Mouse (Mus musculus): ENCODE results near the gene Kbtbd6.
A peak's percentile ranks its signal among the peaks of the same experiment; 100 is the strongest.

Kbtbd6 gene

DNA sequence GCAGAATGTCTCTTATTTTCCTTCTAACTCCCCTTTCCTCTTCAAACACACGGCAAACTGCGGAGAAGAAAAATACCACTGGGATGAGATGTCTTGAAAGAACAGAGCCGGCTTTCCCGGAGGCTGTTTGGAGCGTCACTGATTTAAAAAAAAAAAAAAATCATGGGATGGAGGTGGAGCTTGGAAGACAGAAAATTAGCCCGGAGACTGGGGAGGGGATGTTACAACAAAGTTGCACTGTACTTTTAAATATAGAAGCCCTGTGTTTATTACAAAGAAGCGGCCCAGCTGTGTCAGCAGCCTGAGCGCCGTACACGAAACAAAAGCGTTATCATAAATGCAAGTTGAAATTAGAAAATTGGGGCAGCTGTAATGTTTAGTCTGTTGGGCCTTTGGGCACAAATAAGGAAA is 30.6 kb downstream of the Kbtbd6 start:
- peak; percentile 75 for DNase-seq

DNA sequence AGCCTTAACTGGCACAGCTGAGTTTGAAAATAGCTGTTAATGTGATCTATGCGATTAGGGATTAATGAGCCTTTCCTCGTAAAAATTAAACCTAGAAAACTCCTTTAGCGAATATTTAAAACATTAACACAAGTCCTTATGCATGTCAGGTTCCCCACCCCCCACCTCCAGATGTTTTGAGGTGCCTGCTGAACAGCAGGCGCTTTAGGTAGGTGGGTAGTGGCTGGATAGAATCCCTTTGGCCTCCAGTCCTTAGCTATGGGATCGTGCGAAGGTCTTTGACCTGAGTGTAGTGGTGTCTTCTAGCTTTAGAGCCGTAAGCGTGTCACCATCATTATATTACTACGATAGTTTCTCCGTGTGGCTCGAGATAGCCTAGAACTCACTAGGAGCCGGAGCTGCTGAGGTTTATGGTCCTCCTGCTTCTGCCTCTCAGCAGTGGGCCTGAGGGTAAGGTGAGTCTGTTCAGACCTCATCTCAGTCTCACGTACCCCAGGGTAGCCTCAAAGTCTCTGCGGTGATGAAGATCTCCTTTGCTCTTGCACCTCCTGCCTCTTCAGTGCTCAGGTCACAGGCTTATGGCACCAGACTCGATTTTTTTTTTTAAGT is 31.2 kb downstream of the Kbtbd6 start:
- DNase-seq, result peak; percentile 12

DNA sequence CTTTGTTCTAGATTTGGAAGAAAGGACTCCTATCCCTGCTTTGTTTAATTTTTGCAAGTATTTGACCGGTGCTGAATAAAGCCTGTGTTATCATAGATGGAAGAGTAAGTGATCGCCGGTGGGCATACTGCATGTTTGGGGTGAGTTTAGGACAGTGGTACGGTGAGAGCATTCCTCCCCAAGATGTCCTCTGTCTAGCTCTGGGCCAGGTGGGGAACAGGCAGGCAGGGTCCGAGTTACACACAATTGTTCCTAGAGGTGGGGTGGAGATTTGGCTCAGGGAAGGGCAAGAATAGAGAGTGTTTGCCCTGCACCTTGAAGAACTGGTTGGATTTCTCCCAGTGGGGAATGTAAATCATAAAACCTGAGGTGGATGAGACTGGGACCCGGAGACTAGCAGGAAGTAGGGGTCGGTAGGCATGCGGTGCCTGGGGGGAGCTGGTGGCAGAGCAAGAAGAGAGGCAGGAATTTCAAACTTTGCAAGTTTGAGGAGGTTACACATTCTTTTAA is 32.0 kb downstream of the Kbtbd6 start:
- no peak for DNase-seq

DNA sequence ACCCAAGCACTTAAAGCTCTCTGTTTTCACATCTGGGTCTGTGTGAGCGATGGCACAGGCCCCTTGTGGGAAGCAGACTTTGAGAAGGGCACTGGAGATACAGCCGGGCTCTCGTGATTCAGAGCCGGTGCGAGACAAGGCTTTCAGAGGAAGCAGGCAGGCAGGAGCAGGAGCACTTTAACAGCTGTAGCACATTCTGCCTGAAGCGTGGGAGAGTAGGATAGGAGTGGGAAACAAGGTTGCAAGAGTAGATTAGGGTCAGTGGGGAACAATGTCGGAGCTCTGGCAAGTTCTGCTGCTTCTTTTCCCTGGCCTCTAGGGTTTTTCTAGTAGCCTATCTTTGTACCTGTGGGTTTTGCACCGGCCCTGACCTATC is 35.0 kb downstream of the Kbtbd6 start:
- DNase-seq, result peak; percentile 20

DNA sequence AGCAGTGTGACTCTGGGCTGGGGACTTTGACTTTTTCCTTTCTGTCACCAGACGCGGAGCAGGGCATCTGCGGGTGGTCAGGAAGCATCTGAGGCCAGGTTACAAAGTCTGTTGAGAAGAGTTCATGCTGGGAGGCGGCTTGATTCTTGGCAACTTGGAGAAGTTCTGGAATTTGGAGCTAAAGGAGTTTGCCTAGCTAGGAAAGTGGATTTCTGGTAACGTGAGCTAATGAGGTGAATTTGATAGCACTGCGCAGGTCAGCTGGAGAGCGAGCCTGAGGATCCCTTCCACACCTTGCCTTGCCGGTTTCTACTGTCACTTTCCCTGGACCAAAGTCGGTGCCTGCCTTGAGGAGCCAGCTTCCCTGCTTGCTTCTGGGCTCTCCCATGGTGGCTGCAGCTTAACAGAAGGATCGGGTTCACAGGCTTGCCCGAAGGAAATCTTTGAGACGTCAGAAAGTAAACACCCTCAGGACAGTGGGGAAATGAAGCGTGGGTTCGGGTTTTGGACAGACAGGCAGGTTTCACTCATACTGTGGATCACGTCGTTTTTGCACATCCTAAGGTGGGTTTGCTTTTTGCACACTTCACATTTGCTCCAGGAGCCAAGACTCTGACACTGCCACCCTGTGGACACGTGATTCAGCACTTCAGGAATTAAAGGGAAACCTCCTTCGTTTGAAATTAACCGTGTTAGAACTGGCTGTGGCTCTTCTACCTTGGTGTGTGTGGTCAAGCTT is 35.5 kb downstream of the Kbtbd6 start:
- peak; percentile 55 for DNase-seq

DNA sequence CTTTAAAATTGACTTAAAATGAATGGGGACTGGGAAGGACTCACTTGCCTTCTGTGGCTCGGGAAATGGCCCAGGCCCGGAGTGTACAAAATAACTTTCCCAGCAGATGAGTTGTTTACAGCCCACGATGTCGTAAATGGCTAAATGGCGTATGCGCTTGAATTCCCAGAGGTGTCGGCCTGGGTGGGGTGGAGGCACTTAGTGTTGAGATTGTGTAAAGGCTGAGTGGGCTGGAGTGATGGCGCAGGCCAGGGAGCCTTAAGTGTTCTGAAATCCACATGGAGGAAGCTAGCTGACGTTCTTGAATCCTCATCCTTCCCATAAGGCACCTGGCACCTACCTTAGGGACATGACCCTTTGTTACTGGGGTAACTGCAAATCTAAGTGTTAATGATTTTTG is 36.9 kb downstream of the Kbtbd6 start:
- DNase-seq, result peak; percentile 18

DNA sequence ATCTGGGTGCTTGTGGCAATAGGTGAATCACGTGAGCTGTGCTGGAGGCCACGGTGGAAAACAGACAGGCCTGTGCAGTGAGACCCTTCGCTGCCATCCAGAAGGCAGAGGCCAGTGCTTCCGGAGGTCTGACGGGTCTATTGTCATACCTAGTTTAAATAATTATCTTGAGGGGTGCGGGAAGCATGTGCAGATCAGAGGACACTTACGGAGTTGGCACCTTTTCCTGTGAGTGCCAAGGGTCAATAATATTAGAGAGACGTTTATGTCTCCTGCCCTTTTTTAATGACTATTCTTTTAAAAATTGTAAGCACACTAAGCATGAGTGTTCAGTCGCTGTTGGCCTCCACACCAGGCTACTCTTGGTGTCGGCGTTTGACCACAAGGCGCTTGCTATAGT is 37.5 kb downstream of the Kbtbd6 start:
- no peak for DNase-seq

DNA sequence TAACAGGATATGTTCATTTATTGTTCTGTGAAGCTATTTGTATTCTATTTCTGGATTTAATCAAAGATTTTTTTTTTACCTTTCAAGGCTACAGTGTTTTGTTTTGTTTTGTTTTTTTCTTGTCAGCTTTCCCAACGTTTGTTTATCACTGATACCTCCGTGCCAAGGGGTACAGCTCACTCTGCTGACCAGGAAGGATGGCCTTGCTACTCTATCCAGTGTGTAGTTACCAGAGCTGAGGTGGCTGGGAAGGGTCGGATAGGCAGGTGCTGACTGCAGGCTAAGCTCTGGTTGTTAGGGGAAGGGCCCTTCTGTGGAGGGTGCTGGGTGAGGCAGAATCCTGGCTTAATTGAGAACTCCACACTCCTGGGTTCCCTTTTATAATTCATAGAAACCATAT is 38.6 kb downstream of the Kbtbd6 start:
- no peak for DNase-seq

DNA sequence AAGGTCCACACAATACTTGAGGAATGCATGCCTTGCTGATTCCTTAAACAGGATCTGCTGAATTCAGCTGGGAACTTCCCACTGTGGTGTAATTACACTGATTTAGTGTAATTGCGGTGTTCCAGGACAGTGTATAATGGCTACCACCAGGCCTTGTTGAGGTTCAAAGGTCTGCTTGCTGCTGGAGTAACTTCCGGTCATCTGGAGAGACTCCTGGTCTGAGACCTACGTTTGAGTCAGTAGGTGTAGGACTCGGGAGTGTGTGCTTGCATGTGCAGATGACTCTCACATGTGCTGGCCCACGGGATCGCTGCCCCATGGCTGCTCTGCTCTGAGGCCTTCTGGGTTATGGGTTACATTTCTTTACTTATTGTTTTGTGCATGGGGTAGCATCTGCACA is 42.7 kb downstream of the Kbtbd6 start:
- no peak for DNase-seq

DNA sequence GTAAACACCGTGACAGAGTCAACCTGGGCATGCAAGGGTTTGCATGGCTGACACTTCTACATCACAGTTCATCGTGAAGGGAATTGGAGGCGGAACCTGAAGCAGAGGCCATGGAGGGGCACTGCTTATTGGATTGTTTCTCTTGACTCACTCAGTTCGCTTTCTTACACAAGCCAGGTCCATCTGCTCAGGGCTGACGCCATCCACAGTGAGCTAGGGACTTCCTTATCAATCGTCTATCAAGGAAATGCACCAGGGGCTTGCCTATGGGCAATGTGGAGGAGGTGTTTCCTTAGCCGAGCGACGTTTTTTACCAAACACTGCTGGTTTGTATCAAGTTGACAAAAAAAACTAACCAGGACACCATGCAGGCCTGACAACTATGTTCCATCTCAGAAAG is 47.7 kb downstream of the Kbtbd6 start:
- no peak for DNase-seq

DNA sequence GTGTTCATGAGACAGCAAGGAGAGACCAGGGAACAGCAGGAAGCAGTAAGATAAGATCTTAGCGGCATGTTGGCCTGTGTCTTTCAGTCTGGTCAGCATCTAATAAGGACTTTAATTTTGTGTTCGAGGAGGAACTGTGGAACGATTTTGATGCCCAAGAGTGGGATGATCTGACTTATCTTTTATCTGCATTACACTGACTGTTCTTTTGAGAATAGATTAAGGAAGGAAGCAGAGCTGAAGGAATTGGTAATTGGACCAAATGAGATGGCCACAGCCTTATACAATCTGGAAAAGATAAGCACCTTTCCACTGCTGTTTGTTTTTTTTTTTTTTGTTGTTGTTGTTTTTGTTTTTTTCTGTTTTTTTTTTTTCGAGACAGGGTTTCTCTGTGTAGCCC is 49.1 kb downstream of the Kbtbd6 start:
- no peak for DNase-seq

DNA sequence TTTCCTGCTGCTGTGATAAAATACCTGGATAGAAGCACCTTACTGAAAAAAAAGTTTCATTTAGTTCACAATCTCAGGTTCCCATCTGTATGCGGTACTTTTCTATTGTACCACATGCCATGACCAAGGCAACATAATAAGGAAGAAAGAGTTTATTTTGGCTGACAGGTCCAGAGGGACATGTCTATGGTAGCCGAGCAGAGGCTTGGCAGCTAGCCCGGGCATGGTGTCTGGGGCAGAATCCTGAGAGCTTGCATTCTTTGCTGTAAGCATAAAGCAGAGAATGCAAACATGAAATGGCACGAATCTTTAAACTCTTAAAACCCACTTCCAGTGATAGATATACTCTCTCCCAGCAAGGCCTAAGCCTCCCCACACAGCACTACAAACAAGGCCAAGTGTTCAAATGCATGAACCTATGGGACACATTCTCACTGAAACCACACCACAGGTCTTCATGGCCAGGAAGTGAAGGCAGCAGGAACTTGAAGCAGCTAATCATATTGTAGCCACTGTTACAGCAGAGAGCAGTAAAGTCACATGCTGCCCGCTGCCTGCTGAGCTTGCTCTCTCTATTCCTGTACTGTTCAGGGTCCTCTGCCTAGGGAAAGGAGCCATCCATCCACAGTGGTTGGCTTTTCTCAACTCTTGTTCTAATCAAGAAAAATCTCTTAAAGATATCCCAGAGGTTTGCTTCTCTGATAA is 51.9 kb downstream of the Kbtbd6 start:
- no peak for DNase-seq

Data from retina, postnatal 1 day (tissue).